Comparison of ENCODE assay signal across 10 mouse cellular contexts in the genomic region with DNA sequence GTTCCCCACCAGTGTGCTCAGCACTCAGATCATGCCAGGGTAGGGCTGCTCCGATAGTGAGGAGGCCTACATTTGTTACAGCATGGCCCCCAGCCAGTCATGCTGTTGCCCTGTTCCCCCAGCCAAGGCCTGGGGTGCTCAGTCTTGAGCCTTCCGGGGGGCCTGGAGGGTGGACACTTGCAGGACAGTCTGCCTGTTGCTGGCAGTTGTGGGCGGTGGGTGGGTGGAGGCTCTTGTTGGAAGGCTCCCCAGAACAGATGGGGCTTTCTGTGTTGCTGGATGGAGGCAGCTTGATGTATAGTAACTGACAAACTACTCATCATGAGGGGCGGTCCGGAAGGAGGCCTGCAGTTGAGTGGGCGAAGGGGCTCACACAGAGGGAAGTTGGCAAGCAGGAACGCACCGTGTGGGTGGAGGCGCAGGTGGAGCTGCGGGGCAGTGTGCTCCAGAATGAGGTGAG. TPM values are rescaled to one million over a fixed set of nuclear protein-coding genes. Genes with fewer than 3 reads are reported as not detected.
A peak's percentile ranks its signal among the peaks of the same experiment; 100 is the strongest.
DNase-seq lines count a peak whose midpoint lies in the region; ATAC-seq lines count a peak whose summit lies in the region.
"Had no signal": no experiment of that assay in that cellular context is flagged by ENCODE, and none has a peak within 500 bp of the region (broad histone marks: within the 10 kb centered on the region; RNA-seq: fewer than 3 reads in every experiment).

No protein-coding gene starts in this region.

- no peak overlapping the region for H3K9ac ChIP-seq in lung, embryonic 16.5 days (ENCODE audit: low read length)
- H3K9ac ChIP-seq in kidney, embryonic 14.5 days (ENCODE audit: low read depth, low read length): no peak overlapping the region
- H3K9ac ChIP-seq: midbrain, embryonic 12.5 days had no signal

- DNase-seq in lung, adult 18-20 months: no peak
- peak; percentile 50 to 66 for DNase-seq in frontal cortex, postnatal 14 days (ENCODE audit: low spot score in 2 of 2)
- peak; percentile 62 to 69 for DNase-seq in left cerebral cortex, postnatal 10 days (ENCODE audit: extremely low spot score in 1 of 2, low spot score in 2 of 2)
- peak; percentile 49 for DNase-seq in testis, postnatal 10 days (ENCODE audit: low spot score)
- DNase-seq in adrenal gland, postnatal 36 days: no peak

- H3K4me1 ChIP-seq in lung, embryonic 16.5 days (replicated peaks; ENCODE audit: control insufficient read depth, insufficient read depth, low read length): peaks cover 5% of the 10 kb centered on the region
- no peaks in the 10 kb centered on the region for H3K4me1 ChIP-seq in kidney, embryonic 14.5 days (ENCODE audit: control insufficient read depth, insufficient read depth, low read length)

- intact Hi-C loops in left cerebral cortex, postnatal 10 days (cut with DNase I): loop anchor here (5.0 kb wide), 1 partner anchor 133 kb away; a partner anchor contains a TSS

- H3K4me2 ChIP-seq in lung, embryonic 16.5 days (ENCODE audit: low read depth, low read length): no peak overlapping the region
- no peak overlapping the region for H3K4me2 ChIP-seq in kidney, embryonic 14.5 days (replicated peaks; ENCODE audit: low read depth, low read length)
- H3K4me2 ChIP-seq: midbrain, embryonic 12.5 days had no signal

- H3K27ac ChIP-seq in lung, embryonic 16.5 days (ENCODE audit: low read length): no peak overlapping the region
- no peak overlapping the region for H3K27ac ChIP-seq in kidney, embryonic 14.5 days (ENCODE audit: low read depth, low read length)
- H3K27ac ChIP-seq: midbrain, embryonic 12.5 days had no signal

- H3K9me3 ChIP-seq in lung, embryonic 16.5 days (ENCODE audit: control insufficient read depth, low read length): no peaks in the 10 kb centered on the region
- H3K9me3 ChIP-seq in kidney, embryonic 14.5 days (ENCODE audit: control insufficient read depth, low read length): no peaks in the 10 kb centered on the region
- H3K9me3 ChIP-seq: midbrain, embryonic 12.5 days had no signal

- H3K36me3 ChIP-seq in lung, embryonic 16.5 days (ENCODE audit: control insufficient read depth, insufficient read depth, low read length): no peaks in the 10 kb centered on the region
- H3K36me3 ChIP-seq in kidney, embryonic 14.5 days (ENCODE audit: control insufficient read depth, insufficient read depth, low read length): no peaks in the 10 kb centered on the region
- H3K36me3 ChIP-seq: midbrain, embryonic 12.5 days had no signal

- H3K4me3 ChIP-seq in lung, embryonic 16.5 days (ENCODE audit: low read length): no peak overlapping the region
- H3K4me3 ChIP-seq in kidney, embryonic 14.5 days (ENCODE audit: low read length): no peak overlapping the region
- H3K4me3 ChIP-seq: midbrain, embryonic 12.5 days had no signal

- 28% methylated on average over 10 of the region's 10 CpGs for WGBS in lung, embryonic 16.5 days
- 51% methylated on average over 10 of the region's 10 CpGs for WGBS in kidney, embryonic 14.5 days

- H3K27me3 ChIP-seq in lung, embryonic 16.5 days (ENCODE audit: control insufficient read depth, insufficient read depth, low read depth, low read length): no peaks in the 10 kb centered on the region
- no peaks in the 10 kb centered on the region for H3K27me3 ChIP-seq in kidney, embryonic 14.5 days (ENCODE audit: control insufficient read depth, insufficient read depth, low read length)

- ATAC-seq in lung, embryonic 16.5 days (ENCODE audit: low read depth): peak; percentile 34; the same call in 1 of the 2 replicates
- no peak for ATAC-seq in monocyte, adult 5-6 weeks (replicated peaks; ENCODE audit: insufficient number of reproducible peaks, low FRiP score, low TSS enrichment, poor library complexity, severe bottlenecking)
- ATAC-seq in kidney, embryonic 14.5 days (ENCODE audit: low FRiP score, low TSS enrichment): no peak

RNA-seq across cellular contexts. Expression of a gene that starts 21.4 kb away (rescaled TPM):
- not detected in 2 replicates for polyA plus RNA-seq in lung, embryonic 16.5 days (2015; fragmentation: Nextera tagmentation; extraction: Ambion mirVana)
- not detected for total RNA-seq in left cerebral cortex, postnatal 10 days (2021)
- total RNA-seq in adrenal gland, postnatal 36 days (2021): not detected
- not detected in 3 replicates for total RNA-seq in monocyte, adult 5-6 weeks (2017)
- polyA plus RNA-seq in kidney, embryonic 14.5 days (2014; fragmentation: Nextera tagmentation; extraction: Ambion mirVana): 0.26 TPM in 1 of 2 replicates, not detected in the other
- total RNA-seq: hematopoietic stem cell, adult 5-6 weeks had no signal
- polyA plus RNA-seq: midbrain, embryonic 12.5 days had no signal

Comparison
In these comparisons a context has a peak if more than half of its experiments do, and no peak if none do; other contexts are left out.
1. DNase-seq: peak in frontal cortex, postnatal 14 days (2 of 2), left cerebral cortex, postnatal 10 days (2 of 2) and testis, postnatal 10 days (single experiment); none in lung, adult 18-20 months (0 of 2) and adrenal gland, postnatal 36 days (0 of 2).